Comparison of ENCODE assay signal across 8 mouse cellular contexts in the genomic region with DNA sequence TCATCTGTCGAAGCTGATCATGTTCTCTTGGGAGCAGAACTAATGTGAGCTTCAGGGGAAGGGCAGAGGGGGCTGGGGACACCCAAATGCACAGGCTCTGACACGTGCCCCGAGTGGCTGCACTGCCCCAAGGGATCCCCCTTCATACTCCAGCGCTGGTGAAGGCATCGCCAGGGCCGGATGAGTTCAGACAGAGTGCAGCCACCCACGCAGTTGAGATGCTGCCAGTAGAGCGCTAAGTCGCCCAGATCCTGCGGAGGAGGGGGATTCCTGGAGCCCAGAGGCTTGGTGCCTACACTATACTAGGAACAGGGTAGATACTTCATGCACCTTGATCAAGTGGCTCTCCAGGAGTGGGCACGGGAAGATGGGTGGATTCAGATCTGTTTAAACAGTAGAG.
DNase-seq lines count a peak whose midpoint lies in the region; ATAC-seq and TF ChIP-seq lines count a peak whose summit lies in the region.

No protein-coding gene starts in this region.

- peaks cover 14% of the 10 kb centered on the region; the same call in 1 of the 2 replicates for H3K27me3 ChIP-seq in lung, embryonic 14.5 days (ENCODE audit: insufficient read depth, low read length)

- ATAC-seq in lung, embryonic 14.5 days (ENCODE audit: insufficient read depth) = peak; percentile 89

- peak; percentile 12 for DNase-seq in adrenal gland, postnatal 10 days
- no peak for DNase-seq in adrenal gland, adult 8-10 months
- peak; percentile 76 for DNase-seq in lung, embryonic 14.5 days
- no peak for DNase-seq in lung, adult 2 months
- DNase-seq in heart, postnatal 36 days = peak; percentile 22 to 26
- peak; percentile 51 for DNase-seq in retina, embryonic 14.5 days (ENCODE audit: low spot score)
- DNase-seq in cerebellum, adult 18-20 months = no peak
- DNase-seq in adrenal gland, adult 2 months = no peak

- intact Hi-C loops in heart, postnatal 36 days (cut with DNase I) = no loop called here

- H3K36me3 ChIP-seq in lung, embryonic 14.5 days (ENCODE audit: insufficient read depth) = no peaks in the 10 kb centered on the region

- TF ChIP-seq POLR2A in lung, adult 2 months (IDR thresholded peaks at IDR 0.05; ENCODE audit: borderline replicate concordance, extremely low read depth, low read depth, low read length) = no peak

- no peak overlapping the region for H3K4me2 ChIP-seq in lung, embryonic 14.5 days

- no peak overlapping the region for H3K4me3 ChIP-seq in lung, embryonic 14.5 days (ENCODE audit: low read depth, low read length)
- H3K4me3 ChIP-seq in lung, adult 2 months (replicated peaks; ENCODE audit: extremely low read depth, low read depth, low read length) = no peak overlapping the region

- WGBS in lung, embryonic 14.5 days = 43% methylated on average over 11 of the region's 11 CpGs
- WGBS in lung, adult 2 months = 36% methylated on average over 11 of the region's 11 CpGs

- no peak overlapping the region for H3K9ac ChIP-seq in lung, embryonic 14.5 days

- H3K27ac ChIP-seq in lung, embryonic 14.5 days (ENCODE audit: low read depth) = no peak overlapping the region

- no peak for TF ChIP-seq CTCF in lung, embryonic 14.5 days (IDR thresholded peaks at IDR 0.05; ENCODE audit: low read depth)
- no peak for TF ChIP-seq CTCF in lung, adult 2 months (IDR thresholded peaks at IDR 0.05; ENCODE audit: insufficient read depth, low read length)

- H3K9me3 ChIP-seq in lung, embryonic 14.5 days (ENCODE audit: low read depth, low read length) = no peaks in the 10 kb centered on the region

- H3K4me1 ChIP-seq in lung, embryonic 14.5 days (ENCODE audit: insufficient read depth) = no peaks in the 10 kb centered on the region
- H3K4me1 ChIP-seq in lung, adult 2 months (ENCODE audit: control insufficient read depth, insufficient read depth, low read length) = no peaks in the 10 kb centered on the region

Comparison
In these comparisons a context has a peak if more than half of its experiments do, and no peak if none do; other contexts are left out.
1. DNase-seq: peak in adrenal gland, postnatal 10 days (single experiment), lung, embryonic 14.5 days (single experiment), heart, postnatal 36 days (2 of 2) and retina, embryonic 14.5 days (single experiment); none in adrenal gland, adult 8-10 months (single experiment), lung, adult 2 months (single experiment), cerebellum, adult 18-20 months (0 of 2) and adrenal gland, adult 2 months (single experiment).